Mouse (Mus musculus): ENCODE measurements around the gene Ulk4.

DNA sequence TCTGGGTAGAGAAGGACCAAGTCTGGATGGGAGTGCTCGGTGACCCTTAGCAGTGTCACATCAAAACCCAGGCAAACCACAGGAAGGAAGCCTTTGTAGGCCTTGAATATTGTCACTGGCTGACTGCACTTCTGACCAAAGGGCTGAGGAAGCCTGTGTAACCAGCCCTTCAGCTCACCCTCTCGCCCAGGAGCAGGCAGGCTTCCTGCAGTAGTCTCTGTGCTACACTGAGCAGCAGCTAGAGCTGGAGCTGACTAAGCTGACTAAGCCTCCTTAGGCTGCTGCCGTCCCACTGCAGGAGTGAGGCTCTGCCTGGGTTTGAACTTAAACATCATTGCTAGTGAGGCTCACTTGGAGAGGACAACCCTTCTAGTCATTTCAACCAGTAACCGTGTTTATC is 316.4 kb downstream of the Ulk4 start:
- TF ChIP-seq POLR2A (IDR thresholded peaks at IDR 0.05; ENCODE audit: control insufficient read depth, extremely low read depth, insufficient read depth, low read length, poor library complexity) (no peak), CTCF (IDR thresholded peaks at IDR 0.05; ENCODE audit: borderline replicate concordance, control insufficient read depth, extremely low read depth, insufficient read depth, low read length, poor library complexity) (no peak)

All from thymus, adult 2 months (tissue).